Mouse (Mus musculus) left cerebral cortex, postnatal 10 days (tissue): ENCODE measurements at regions not wholly inside any gene's neighbourhood (a gene's known extent, or its start where the extent isn't known, plus 50 kb on each side); places are given as distances from the start of the nearest gene placed in this dataset.

Experiments used
- DNase-seq, 2 experiments: peaks; one replicate each; pipeline ENCODE4 v3.0.0; 2021 to 2022; ENCODE audit warnings: low spot score in 2 of 2, mixed read lengths in 1 of 2; ENCODE audit errors: extremely low spot score in 1 of 2
- intact Hi-C: fragments of 180-260 bp; cut with DNase I; formaldehyde crosslinking; loops from one replicate; pipeline ENCODE4 v1.15.1; 2025

DNA sequence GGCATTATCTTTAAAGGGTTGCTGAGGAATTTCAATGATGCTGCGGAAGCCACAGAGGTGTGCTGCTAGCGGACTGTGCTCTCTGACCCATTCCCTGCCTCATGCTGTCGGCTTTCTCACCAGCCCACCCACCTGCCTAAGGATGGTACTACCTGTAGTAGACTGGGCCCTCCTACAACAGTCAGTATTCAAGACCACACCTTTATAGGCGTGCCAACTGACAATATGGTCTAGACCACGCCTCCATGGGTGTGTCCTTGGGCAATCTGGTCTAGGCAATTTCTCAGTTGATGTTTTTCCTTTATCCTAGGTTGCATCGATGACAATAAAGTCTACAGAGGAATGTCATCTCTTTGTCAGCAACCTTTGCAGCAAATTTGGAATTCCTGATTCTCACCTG is 148.0 kb downstream of the Atp23 start:
- intact Hi-C loops, result no loop called here

DNA sequence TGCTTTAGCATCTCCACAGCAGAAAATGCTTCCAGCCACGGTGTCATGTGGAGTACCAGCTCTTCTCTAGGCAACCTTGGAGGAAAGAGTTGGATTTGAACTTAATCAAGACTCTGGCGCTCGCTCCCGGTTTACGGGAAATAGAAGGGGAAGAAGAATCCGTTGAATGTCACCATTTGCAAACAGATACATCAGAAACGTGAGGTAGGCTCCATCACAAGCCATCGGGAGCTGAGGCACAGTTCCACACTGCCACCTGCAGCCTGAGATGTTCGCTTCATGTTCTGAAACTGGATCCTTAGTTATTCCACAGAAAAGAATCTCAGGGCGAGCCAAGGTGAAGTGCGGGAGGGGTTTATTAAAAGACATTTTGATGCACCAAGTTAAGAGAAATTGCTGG is 148.5 kb downstream of the Atp23 start:
- peak; percentile 36 to 56 for DNase-seq
- intact Hi-C loops, result no loop called here

More for the DNA sequence above, 148.0 kb downstream of the Atp23 start:
- DNase-seq, result no peak

DNA sequence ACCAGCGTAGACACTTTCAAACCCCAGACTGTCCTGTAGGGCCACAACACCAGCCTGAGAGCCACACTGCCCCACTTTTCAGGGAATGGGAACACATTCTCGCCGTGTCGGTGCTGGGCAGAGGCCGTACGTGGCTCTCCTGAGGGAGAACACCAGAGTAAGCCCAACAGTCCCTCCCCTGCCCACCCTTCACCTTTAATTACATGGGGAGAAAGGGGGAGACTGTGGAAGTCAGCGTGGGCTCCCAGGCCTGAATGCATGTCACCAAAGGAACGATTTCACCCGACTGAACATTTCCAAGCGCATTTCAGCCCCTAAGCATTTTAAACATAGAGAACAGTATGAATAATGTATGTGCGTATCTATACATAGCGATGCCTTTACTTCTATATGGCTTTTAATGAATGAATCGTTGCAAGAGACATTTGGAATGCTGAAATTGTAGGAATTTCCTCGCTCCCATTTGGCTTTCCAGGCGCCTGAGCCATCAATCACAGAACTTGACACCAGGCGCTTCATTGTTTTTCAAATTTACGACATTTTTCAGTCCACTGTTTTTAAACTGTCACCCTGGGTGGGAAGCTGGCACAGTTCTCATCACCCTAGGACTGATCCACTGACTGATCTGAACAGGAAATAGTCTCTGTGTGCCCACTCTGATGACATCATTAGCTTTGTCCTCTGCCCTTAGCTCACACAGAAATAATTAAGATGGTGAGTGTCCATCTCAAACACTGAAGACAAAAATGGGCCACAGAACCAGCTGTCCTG is 152.3 kb downstream of the Atp23 start:
- intact Hi-C loops, result no loop called here
- DNase-seq, result no peak

DNA sequence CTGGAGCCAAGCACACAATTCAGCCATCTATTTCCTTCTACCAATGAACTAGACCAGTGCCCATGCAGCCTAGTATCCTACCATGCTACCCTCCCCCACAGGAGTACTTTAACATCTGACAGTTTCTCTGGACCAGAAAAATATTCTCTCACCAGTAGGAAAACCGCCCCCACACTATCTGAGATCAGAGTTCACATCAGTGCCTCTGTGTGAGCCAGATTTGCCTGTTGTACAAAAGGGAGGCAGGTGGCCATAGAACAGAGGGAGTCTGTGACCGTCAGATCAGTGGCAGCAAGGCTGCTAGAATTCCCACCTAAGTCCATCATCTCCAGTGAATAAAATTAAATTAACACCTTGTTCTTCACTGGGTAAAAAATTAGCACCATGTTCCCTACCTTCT is 166.5 kb downstream of the Atp23 start:
- intact Hi-C loops, result no loop called here
- DNase-seq, result no peak

DNA sequence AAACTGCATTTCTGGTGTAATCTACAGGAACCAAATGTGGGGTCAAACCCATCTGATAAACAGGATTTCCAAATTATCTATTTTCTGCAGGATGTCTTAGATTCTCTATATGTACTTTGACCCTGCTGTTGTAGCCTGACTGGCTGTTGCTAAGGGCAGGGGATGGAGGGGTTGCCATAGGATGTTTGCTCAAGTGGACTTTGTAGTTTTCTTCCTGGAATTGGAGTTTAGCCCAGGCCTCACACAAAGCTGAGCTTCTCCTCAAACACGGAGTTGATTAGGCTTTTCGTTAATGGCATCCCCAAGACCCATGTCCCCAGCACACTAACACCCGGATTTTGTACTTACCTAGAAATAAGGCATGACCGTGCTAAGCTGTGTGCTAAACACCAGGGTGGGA is 173.3 kb downstream of the Atp23 start:
- no peak for DNase-seq
- intact Hi-C loops, result no loop called here

DNA sequence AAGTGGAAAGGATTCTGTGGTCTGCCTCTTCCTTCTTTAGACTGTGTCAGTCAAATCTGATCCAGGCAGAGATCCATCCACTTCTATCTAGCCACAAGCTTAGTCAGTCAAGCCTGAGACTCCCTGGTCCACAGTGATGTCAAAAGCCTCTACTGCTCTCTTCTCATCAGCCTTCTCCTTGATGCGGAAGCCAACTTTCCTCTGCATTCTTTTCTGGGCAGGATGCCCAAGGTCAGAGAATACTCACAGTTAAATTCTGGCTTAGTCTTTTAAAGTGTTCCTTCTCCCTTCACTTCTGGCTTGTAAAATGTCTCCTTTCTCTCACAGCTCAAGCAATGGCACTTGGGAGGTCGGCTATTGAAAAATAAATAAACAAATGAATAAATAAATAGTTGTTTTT is 183.2 kb downstream of the Atp23 start:
- DNase-seq, result peak in 1 of 2 experiments; percentile 5
- intact Hi-C loops, result no loop called here

DNA sequence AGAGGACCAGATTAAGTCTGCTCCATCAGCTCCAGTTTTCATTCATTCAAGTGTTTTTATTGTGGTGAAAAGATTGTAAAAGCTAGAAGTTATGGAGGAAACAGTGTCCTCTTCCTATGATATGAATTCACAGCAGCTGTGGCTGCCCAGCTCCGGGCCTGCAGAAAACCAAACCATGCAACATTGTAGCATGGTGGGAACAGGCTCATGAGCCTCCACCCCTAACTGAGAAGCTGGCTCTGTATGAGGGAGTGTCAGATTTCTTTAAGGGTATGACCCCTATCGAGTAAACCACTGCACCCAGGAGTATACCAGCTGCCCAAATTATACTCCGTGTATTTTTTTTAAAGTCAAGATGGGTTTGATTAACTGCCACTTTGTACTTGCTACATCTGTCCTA is 189.4 kb downstream of the Atp23 start:
- intact Hi-C loops, result no loop called here

DNA sequence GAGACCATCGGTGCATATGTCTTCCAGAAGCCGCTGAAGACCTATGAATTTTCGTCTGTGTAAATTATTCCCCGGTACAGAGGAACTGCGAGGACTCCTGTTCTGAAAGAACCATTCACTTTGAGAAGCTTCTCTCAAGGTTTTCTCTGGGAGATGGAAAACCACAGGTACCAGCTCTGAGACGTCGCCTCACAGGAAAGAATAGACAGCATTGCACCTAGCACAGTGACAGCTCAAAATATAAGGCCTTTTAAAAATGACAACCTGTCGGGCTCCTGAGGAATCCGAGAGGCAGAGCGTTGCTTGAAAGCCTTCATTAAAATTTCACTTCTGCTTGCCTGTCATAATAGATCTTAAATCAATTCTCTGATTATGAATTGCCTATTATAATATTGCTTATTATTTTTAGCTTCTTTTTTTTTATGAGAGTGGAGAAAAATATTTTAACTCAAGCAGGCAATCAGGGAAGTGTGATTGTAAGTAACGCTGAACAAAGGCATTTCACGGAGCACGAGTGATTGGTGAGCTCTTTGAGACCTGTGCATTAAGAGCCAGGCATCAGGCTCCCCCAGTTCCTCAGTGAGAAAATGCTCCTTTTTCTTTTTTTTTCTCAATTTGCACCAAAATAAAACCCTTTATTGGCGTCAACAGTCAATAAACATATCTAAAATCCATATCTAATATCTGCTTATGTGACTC is 191.8 kb downstream of the Atp23 start:
- intact Hi-C loops, result no loop called here
- no peak for DNase-seq

More for the DNA sequence above, 189.4 kb downstream of the Atp23 start:
- DNase-seq, result no peak

DNA sequence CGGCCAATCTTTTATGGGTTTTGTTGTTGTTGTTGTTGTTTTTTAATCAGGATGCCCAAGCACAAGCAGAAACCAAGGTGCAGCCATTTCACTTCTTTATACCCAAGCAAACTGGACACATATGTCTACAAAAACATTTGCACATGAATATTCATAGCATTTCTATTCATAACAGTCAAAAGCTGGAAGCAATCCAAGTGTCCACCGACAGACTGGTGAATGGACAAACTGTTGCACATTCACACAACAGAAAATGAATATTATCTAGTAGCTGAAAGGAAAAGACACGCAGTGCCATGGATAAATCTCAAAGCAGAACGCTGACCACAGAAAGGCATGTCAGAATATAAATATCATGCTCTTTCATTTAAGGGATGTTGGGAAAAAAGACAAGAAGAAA is 192.4 kb downstream of the Atp23 start:
- intact Hi-C loops, result no loop called here
- peak; percentile 31 to 66 for DNase-seq

DNA sequence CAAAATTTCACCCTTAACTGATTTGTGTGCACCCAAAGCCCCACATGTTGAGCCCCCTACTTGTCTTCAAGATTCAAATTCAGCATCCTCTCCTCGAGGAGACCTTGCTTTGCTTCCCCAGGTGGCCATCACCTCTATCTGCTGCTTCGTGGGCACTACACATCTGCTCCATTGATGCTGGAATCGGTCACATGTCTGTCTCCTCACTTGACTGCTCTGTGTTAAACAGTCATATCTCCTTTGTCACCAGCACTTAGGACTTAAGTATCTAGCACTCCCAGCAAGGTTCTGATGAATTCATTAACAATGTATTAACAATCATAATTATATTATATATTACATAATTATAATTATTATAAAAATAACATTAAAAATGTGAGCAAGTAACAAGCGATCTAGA is 192.9 kb downstream of the Atp23 start:
- intact Hi-C loops, result no loop called here

DNA sequence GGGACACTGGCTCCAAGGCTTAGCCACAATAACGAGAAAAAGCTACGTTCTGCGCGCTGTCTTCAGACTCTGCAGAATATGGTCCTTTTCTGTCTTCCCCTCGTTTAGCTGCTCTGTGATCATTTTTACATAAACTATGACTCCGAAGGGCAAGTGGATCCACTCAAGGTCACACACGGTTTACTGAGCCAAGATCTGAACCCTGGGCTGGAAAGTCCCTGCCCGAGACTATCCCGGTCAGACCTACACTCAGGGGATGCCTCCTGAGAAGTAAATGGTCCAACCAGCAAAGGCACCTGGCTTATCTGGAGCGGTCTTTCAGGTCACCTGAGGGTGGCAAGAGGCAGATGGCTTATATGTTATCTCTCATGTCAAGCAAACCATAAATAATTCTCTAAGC is 204.1 kb downstream of the Atp23 start:
- intact Hi-C loops, result no loop called here
- DNase-seq, result no peak

More for the DNA sequence above, 192.9 kb downstream of the Atp23 start:
- no peak for DNase-seq

DNA sequence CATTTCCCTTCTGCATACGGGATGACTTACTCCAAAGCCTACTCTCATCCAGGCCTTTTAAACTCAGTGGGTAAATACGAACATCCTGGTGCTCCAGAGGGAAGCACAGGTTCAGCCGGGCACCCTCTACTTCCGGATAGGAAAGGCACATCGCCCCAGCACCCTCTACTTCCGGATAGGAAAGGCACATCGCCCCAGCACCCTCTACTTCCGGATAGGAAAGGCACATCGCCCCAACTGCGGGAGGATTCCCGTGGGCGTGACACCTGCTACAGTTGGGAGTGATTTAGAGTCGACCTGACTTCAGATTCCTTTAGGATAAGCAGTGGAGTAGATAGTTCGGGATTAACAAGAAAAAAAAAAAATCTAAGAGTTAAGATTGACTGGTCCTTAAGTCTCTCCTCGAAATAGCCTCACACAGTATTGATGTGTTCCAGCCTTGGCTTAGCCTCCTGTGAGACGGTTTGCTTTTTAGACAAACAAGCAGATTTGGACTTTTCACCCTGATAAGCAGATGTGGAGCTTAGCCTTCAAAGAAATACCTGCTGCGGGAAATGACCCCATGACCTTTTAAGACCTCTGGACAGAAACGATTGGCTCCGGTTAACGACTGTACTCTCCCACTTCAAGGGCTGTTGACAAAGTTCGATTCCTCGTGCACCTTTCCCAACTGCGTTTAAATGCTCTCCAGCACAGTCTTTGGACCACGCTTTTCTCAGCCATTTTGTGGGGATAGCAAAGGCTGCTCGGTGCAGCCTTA is 210.1 kb downstream of the Atp23 start:
- intact Hi-C loops, result no loop called here

DNA sequence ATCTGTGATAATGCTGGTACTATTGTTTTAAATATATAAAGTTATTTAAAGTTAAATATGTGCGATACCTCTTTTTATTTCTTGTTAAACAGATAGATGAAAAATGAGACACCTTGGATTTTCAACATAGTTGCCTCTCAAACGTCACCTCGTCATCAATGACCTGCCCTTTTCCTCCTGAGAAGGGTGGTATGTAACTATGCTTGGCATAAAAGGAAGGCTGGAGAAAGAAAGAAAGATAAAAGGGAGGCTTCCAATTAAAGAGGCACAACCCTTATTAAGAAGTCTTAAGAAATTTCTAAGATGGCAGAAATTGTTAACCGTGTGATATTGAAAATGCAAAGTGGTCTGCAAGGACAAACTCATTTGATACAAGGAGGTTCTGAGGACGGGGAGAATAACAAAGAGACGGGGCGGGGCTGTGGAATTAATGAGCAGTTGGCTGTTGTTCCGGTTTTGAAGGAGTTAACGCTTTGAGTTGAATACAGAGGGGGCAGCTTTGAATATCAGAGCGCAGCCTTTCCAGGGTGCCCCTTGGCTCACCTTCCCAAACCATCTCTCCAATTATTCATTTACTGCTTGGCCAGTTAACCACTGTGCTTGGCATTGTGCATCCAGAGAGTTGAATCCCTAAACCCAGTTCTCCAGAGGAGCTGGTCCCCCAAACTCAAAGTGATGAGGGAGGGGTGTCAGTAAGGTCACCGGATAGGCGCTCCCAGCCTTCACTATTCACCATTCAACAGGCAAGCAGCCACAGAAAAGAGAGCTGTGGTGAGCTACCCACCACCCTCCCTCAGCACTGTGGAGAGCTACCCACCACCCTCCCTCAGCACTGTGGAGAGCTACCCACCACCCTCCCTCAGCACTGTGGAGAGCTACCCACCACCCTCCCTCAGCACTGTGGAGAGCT is 220.6 kb downstream of the Atp23 start:
- DNase-seq, result no peak
- intact Hi-C loops, result no loop called here

More for the DNA sequence above, 210.1 kb downstream of the Atp23 start:
- peak in 1 of 2 experiments; percentile 12 for DNase-seq

DNA sequence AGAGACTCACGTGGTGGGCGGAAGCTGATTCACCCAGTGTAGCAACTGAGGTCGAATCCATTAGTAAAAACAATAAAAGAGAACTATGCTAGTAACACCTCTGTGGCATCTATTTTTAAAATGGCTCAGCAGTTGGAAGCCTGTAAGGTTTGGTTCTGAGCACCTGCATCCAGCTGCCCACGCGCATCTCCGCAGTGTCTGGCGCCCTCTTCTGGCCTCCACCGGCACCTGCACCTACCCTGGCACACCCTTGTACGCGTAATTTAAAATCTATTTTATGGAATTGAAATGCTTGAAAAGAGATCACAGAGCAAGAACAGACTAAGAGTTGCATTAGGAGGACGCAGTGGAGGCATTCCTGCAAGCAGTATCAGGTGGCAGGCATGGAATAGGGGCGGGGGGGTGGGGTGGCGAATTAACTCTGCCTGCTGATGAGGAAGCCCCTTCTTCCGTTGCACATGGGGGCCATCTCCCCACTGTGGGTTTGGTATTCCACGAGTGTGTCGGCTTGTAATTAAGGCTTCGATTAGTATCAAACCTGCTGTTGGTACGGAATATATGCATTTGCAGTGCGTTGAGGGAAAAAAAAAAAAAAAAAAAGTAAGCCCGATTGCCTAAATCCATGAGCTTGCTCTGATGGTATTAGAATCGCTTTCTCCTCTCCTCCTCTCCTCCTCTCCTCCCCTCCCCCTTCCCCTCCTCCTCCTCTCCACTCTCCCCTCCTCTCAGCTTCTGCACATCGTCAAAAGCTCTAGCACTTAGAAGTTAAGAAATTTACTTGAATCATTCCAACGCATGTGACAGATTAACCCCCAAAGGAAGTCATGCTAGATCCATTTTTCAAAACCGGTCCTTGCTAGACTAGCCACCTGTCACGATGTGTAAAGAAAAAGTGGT is 221.7 kb downstream of the Atp23 start:
- intact Hi-C loops, result no loop called here
- DNase-seq, result peak in 1 of 2 experiments; percentile 23

DNA sequence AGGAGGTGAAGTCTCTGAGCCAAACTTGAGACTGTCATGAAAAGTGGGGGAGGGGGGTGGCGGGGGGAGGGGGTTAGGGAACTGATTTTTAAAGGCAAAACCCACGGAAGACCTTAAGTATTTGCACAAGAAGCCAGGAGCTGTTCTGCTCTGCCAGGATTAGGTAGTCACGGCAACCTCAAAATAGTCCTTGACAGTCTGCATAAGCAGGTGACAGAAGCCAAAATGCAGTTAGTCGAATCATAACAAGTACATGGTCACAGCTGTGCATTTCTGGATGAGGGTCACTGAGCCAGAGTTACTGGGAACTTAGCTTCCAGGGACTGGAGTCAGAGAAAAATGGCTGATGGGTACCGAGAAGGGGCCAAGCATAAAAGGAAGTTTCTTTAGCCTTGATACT is 227.7 kb downstream of the Atp23 start:
- no peak for DNase-seq
- intact Hi-C loops, result no loop called here

DNA sequence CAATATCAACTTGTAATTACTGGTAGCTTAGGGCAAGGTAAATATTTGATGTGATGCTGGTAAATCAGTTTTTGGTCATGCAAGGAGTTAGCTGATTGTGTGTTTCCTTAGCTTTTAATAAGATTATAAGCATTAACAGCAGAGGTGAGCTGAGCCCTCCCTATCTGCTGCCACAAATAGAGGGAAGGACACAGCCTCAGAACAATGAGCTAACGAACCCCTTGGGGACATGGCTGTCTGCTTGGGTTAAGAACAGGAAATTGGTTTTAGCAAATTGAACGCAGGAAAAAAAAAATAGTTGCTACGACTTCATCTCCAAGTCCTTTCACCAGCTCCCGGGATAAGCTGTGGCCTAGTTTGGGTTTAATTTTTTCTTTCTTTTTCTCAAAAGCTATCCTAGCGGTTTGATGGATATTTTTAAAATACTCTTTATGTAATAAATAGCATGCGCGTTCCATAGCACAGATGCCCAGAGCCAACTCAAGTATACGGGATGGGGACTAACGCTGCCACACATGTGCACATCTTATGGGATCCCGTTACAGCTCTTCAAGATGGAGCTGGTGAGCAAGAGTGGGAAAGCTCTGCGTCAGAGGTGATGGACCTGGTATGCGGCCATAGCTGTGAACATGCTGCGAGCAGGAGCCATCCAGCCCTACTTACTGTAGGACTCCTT is 236.6 kb downstream of the Atp23 start:
- intact Hi-C loops, result no loop called here
- no peak for DNase-seq

DNA sequence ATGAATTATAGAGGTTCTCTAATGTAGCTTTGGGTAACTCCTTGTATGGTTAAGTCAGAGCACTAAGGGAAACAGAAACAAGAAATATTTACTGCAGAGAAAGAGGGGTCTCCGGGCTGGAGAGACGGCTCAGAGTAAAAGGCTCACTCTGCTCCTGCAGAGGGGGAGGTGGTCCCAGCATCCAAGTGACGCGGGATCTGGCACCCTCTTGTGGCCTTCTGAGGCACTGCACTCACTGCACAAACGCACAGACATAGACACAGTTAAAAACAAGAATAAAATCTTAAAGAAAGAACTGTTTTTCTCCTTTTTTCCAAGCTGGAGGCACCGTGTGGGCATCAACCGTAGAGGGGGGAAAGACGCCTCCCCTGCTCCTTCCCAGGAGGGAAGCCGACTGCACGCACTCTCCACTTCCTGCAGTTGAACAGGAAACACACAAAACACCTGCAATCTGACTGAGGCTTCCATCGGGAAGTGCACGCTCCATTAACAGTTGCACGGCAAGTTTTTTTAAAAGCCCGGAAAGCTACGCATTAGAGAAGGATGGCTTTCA is 237.6 kb downstream of the Atp23 start:
- intact Hi-C loops, result no loop called here
- no peak for DNase-seq
